Mouse (Mus musculus) cerebellum, adult 2 months (tissue): ENCODE data around the gene Mtap. TPM values are rescaled to one million over a fixed set of nuclear protein-coding genes. Genes with fewer than 3 reads are reported as not detected.

Experiments used
- DNase-seq, 2 experiments: peaks; one replicate each; pipeline ENCODE4 v3.0.0; 2021
- H3K27ac ChIP-seq: fragments of 200-500 bp; 2 replicates; pipeline ENCODE4 v1.5.1; 2012; ENCODE audit warnings: low read length, control low read depth, inconsistent platforms; ENCODE audit not compliant: insufficient read depth
- H3K27me3 ChIP-seq: fragments of 200-500 bp; 2 replicates; pipeline ENCODE4 v1.6.1; 2012; ENCODE audit warnings: inconsistent platforms, mild to moderate bottlenecking, low read length, moderate library complexity; ENCODE audit not compliant: control insufficient read depth, insufficient read depth
- H3K4me1 ChIP-seq: fragments of 200-500 bp; 2 replicates; pipeline ENCODE4 v1.6.1; 2011; ENCODE audit warnings: low read length; ENCODE audit not compliant: control insufficient read depth, insufficient read depth
- H3K4me3 ChIP-seq: fragments of 200-500 bp; replicated peaks from 2 replicates; pipeline ENCODE3; 2011; ENCODE audit warnings: mild to moderate bottlenecking, low read depth, low read length, control low read depth; ENCODE audit not compliant: insufficient read depth
- CTCF ChIP-seq: fragments of 200-500 bp; IDR thresholded peaks from 2 replicates; pipeline ENCODE4 v1.5.1; 2011; ENCODE audit warnings: low read depth, mild to moderate bottlenecking, control low read depth, low read length, moderate library complexity, borderline replicate concordance; ENCODE audit not compliant: insufficient read depth
- POLR2A ChIP-seq: fragments of 200-500 bp; IDR thresholded peaks from 2 replicates; pipeline ENCODE4 v1.6.1; 2011; ENCODE audit warnings: low read length, control low read depth, borderline replicate concordance; ENCODE audit not compliant: insufficient read depth
- WGBS: fragments of 180-500 bp; shearing (Covaris S2); methylation state at CpG from one replicate; pipeline ENCODE4 v1.1.7; 2018; 5-methylcytosine and 5-hydroxymethylcytosine counted together
- polyA plus RNA-seq: library from polyadenylated mRNA; depleted of rRNA; stranded (reverse); fragments of >200 nt; gene quantifications from 2 replicates; pipeline ENCODE4 v1.2.3, GENCODE M21; 2012

Mtap gene
- polyA plus RNA-seq, 1 experiment, result 12.6 TPM

- no peak overlapping the region for H3K4me3 ChIP-seq
- WGBS, result 60% methylated on average over 5 of the region's 5 CpGs
- H3K27me3 ChIP-seq, result no peaks in the 10 kb centered on the region
- no peaks in the 10 kb centered on the region for H3K4me1 ChIP-seq
- no peak overlapping the region for H3K27ac ChIP-seq
- no peak for DNase-seq
- TF ChIP-seq POLR2A (no peak), CTCF (no peak)
Observed at GRCm38 (mm10) chr4:89127674-89128073, 9.2 kb upstream of the Mtap start.

DNA sequence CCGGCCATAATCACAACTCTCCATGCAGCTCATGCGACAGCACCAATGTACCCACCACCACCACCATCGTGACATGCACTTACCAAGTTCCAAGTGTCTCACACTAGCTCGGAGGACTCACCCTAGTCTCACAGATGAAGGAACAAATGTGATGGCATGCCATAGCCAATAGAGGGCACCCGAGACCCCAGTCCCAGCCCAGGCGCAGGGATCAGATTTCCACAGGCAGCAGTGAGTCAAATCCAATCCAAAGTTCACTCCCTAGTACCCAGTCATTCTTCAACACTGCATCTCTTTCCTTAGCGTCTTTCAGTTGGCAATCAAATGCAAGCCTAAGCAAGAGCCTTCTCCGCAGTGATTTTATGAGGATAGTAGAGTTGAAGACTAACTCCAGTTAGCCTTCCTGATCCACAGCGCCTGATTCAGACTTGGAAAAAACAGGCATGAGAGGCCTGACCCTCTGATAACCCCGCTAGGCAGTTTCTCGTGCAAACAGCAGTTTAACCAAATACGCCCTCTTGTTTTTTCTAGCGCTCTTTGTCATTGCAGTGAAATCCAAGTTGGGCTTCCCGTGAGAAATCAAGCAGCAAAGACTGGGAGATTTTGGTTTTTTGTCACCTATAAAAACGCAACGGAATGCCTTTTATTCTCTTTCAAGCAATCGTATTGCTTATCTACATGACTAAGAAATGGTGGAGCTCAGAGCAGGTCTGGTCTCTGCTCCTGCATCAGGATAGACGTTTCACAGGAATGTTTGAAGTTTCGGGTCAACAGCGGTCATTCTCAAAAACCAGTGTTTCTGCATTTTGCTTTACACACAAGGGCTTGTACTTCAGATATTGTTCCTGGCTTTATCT lies 8.6 kb upstream of the Mtap start:
- no peak for DNase-seq
- WGBS, result 41% methylated on average over 20 of the region's 20 CpGs

GRCm38 (mm10) chr4:89128937-89129277 lies 8.0 kb upstream of the Mtap start:
- no peak overlapping the region for H3K4me3 ChIP-seq
- no peaks in the 10 kb centered on the region for H3K27me3 ChIP-seq
- H3K27ac ChIP-seq, result no peak overlapping the region
- WGBS, result 78% methylated on average over 5 of the region's 5 CpGs
- H3K4me1 ChIP-seq, result no peaks in the 10 kb centered on the region
- TF ChIP-seq POLR2A (no peak), CTCF (no peak)
- DNase-seq, result no peak

More for the DNA sequence above, 8.6 kb upstream of the Mtap start:
- Histone ChIP-seq H3K4me3 (no peak overlapping the region), H3K27me3 (no peaks in the 10 kb centered on the region), H3K27ac (no peak overlapping the region), H3K4me1 (no peaks in the 10 kb centered on the region)
- TF ChIP-seq CTCF, result peak; percentile 66; the same call in 1 of the 2 replicates
- TF ChIP-seq POLR2A, result no peak

- WGBS, result 2% methylated on average over 5 of the region's 5 CpGs
- no peak overlapping the region for H3K4me3 ChIP-seq
- DNase-seq, result peak in 1 of 2 experiments; percentile 26
- TF ChIP-seq POLR2A, result no peak
- no peak for TF ChIP-seq CTCF
- H3K4me1 ChIP-seq, result no peaks in the 10 kb centered on the region
- H3K27me3 ChIP-seq, result no peaks in the 10 kb centered on the region
- no peak overlapping the region for H3K27ac ChIP-seq
Observed at GRCm38 (mm10) chr4:89129311-89129913, 7.5 kb upstream of the Mtap start.

DNA sequence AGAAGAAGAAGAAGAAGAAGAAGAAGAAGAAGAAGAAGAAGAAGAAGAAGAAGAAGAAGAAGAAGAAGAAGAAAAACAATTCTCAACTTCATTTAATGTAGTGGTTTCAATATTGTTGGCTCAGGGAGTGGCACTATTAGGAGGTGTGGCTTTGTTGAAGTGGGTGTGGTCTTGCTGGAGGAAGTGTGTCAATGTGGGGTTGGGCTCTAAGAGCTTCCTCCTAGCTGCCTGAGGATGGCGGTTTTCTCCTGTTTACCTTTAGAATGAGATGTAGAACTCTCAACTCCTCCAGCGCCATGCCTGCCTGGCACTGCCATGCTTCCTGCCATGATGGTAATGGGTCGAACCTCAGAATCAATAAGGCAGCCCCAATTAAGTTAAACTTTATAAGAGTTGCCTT lies 5.1 kb upstream of the Mtap start:
- H3K4me3 ChIP-seq, result no peak overlapping the region
- H3K4me1 ChIP-seq, result no peaks in the 10 kb centered on the region
- H3K27me3 ChIP-seq, result no peaks in the 10 kb centered on the region
- no peak for DNase-seq
- WGBS, result 91% methylated on average over 3 of the region's 3 CpGs
- no peak overlapping the region for H3K27ac ChIP-seq
- no peak for TF ChIP-seq CTCF
- no peak for TF ChIP-seq POLR2A

DNA sequence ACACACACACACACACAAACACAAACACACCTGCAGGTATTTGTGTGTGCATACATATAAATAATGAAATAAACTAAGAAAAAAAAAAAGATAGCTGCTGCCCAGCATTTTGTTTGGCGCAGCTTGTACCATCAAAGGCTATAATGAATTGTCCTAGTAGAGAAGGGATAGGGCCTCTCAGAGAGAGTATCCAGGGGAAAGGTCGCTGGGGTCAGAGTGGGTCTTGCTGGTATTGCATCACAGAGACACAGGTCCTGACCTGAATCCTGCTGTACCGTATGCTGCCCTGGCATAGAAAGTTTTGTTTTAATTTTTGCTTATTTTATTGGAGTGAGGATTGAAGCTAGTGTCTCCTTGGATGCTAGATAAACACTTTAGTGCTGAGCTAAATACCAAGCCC lies 566 bp upstream of the Mtap start:
- Histone ChIP-seq H3K27ac (no peak overlapping the region), H3K27me3 (no peaks in the 10 kb centered on the region), H3K4me1 (no peaks in the 10 kb centered on the region), H3K4me3 (no peak overlapping the region)
- WGBS, result 66% methylated on average over 3 of the region's 3 CpGs
- no peak for DNase-seq
- TF ChIP-seq POLR2A, result no peak
- TF ChIP-seq CTCF, result no peak

- Histone ChIP-seq H3K4me3 (peak overlapping the region; percentile 78), H3K4me1 (no peaks in the 10 kb centered on the region), H3K27me3 (no peaks in the 10 kb centered on the region), H3K27ac (no peak overlapping the region)
- no peak for DNase-seq
- TF ChIP-seq CTCF (no peak), POLR2A (no peak)
- 5% methylated on average over 36 of the region's 36 CpGs for WGBS
Observed at GRCm38 (mm10) chr4:89137542-89138360, 829 bp downstream of the Mtap start.
